Mouse (Mus musculus) megakaryocyte-erythroid progenitor cell, adult 5-6 weeks (primary cell): ENCODE data around the gene Zfp936. TPM values are rescaled to one million over a fixed set of nuclear protein-coding genes. Genes with fewer than 3 reads are reported as not detected.
"Not testable (repeated sequence)": the region's sequence is repeated elsewhere in the genome, so short reads cannot be mapped to it uniquely, and the experiment has no call there.

Source experiments
- ATAC-seq: replicated peaks from 2 replicates; pipeline ENCODE4 v1.8.0; 2016; ENCODE audit warnings: mild to moderate bottlenecking, inconsistent platforms; ENCODE audit not compliant: severe bottlenecking, poor library complexity, low FRiP score, low TSS enrichment
- total RNA-seq, 2 experiments: library from RNA; stranded (forward) in 1 of 2; stranded (reverse) in 1 of 2; fragments of 200-1000, 215-1000 nt in 1 of 2; fragments of >200 nt in 1 of 2; fragmentation: Nextera tagmentation in 1 of 2; gene quantifications; 2 replicates each; pipeline ENCODE4 v1.2.3; 2014 to 2017

The Zfp936 gene
- total RNA-seq (2014; fragmentation: Nextera tagmentation) (not detected in 2 replicates), total RNA-seq (2017) (not detected in 2 replicates)

DNA sequence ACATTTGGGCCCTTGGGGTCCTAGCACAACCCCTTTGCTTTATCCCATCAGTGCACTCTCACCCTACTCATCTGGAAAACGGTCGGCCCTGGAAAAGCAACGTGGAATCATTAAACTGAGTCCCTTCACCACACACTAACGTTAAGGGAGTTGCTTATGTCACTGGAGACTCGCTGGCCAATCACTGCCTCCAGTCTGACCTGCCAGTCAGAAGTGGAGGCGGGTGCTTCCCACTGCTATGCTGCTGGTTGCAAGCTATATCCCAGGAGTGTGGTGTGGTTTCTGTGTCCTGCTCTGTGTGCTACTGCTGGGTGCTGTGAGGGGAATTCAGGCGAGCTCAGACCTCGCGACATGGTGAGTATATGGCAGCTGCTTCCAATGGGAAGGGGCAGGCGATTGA lies at the start of gene Zfp936:
Gene Zfp936 (plus strand): TSS at position 301 of the 400 bp plus-strand sequence.
- not testable (repeated sequence) for ATAC-seq

DNA sequence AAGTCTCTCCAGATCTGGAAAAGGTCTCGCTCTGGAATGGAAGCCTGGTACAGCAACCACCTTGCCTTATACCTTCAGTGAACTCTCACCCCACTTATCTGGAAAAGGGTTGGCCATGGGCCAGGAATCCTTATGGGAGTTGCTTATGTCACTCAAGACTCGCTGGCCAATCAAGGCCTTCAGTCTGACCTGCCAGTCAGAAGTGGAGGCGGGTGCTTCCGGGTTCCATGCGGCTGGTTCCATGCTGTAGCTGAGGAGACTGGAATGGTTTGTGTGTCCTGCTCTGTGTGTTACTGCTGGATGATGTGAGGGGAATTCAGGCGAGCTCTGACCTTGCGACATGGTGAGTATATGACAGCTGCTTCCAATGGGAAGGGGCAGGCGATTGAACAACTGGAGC lies 36.2 kb upstream of the Zfp936 start:
- no peak for ATAC-seq

DNA sequence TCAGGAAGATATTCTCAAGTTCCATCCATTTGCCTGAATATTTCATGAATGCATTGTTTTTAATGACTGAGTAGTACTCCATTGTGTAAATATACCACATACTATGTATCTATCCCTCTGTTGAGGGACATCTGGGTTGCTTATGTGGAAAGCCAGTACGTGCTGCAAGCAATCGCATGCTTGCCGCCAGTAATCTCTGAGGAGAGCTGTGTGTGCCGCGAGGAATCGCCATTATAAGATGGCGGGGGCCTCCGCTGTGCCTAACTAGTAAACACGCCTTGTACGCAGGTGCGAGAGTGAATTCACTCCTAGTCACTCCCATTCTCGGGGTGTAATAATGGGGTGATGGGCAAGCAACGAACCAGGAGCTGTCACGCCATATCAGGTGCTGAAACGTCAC lies 14.7 kb downstream of the Zfp936 start:
- not testable (repeated sequence) for ATAC-seq

DNA sequence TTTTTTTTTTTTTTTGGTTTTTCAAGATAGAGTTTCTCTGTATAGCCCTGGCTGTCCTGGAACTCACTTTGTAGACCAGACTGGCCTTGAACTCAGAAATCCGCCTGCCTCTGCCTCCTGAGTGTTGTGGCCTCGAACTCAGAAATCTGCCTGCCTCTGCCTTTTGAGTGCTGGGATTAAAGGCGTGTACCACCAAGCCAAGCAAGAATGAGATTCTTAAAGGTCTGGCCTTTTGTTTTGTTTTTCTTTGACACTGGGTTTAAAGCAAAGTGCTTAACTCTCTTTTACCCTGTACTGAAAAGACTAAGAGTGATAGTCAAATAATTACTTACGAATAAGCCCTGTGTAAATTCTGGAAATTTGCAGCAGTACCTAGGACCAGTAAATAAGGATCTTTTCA lies 50.1 kb downstream of the Zfp936 start:
- ATAC-seq, result not testable (repeated sequence)

DNA sequence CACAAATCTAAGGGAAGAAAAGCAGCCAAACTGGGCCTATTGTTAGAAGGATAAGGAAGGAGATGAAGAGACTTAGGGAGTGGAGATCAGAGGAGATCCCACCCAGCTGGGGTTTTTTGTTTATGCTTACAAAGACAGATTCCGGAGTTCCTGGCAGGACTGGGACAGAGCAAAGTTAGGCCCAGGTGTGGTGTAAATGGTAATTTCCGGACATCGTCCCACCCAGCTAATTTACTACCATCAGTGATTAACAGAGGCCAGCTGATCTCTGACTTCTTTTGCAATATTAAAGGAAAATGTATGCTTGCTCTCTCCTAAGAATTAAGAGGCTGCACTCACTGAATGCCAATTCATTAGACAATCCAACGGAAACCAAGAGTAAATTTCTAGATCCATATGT lies 53.1 kb downstream of the Zfp936 start:
- ATAC-seq, result not testable (repeated sequence)

DNA sequence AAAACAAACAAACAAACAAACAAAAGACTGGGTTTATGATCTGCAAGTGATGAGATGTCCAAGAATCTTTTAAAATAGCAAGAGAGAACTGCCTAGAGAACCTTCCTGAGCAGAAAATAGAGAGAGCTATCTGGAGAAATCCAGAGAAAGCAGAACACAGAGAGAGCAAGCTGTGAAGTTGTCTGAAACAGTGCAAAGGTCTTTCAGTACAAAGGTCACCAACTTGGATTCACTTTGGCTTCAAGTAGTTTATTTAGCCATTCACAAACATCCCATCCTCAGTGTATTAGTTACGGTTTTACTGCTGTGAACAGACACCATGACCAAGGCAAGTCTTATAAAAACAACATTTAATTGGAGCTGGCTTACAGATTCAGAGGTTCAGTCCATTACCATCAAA lies 53.8 kb downstream of the Zfp936 start:
- ATAC-seq, result not testable (repeated sequence)

DNA sequence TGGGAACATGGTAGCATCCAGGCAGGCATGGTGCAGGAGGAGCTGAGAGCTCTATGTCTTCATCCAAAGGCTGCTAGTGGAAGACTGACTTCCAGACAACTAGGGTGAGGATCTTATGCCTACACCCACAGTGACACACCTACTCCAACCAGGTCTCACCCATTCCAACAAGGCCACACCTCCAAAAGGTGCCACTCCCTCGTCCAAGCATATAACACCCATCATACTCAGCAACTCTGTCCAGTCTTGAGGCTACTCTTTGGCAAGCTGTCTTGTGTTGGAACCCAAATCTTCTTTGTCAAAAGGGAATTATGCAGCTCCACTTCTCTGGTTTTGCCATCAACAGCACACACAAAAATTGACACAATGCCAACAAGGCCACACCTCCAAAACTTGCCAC lies 54.2 kb downstream of the Zfp936 start:
- ATAC-seq, result not testable (repeated sequence)

DNA sequence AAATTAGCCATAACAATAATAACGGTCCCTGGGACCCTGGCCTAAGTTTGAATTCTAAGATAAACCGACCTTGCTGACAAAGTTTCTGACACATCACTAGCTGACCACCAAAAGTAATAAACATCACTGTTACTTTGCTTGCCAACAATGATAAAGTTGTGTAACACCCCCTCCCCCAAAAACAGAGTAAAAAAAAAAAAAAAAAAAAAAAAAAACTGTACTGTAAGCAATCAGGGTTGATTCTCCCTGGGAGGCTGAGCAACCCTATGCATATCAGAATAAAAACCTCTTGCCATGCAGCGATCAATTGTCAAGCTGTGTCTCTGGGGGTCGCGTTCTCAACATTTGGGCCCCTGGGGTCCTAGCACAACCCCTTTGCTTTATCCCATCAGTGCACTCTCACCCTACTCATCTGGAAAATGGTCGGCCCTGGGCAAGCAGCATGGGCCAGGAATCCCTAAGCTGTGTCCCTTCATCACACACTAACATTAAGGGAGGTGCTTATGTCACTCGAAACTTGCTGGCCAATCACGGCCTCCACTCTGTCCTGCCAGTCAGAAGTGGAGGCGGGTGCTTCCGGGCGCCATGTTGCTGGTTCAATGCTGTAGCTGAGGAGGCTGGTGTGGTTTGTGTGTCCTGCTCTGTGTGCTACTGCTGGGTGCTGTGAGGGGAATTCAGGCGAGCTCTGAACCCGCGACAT lies 63.1 kb downstream of the Zfp936 start:
- no peak for ATAC-seq

DNA sequence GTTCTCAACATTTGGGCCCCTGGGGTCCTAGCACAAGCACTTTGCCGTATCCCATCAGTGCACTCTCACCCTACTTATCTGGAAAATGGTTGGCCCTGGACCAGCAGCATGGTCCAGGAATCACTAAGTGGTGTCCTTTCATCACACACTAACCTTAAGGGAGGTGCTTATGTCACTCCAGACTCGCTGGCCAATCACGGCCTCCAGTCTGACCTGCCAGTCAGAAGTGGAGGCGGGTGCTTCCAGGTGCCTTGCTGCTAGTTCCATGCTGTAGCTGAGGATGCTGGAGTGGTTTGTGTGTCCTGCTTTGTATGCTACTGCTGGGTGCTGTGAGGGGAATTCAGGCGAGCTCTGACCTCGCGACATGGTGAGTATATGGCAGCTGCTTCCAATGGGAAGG lies 99.8 kb downstream of the Zfp936 start:
- not testable (repeated sequence) for ATAC-seq

Other genes with a start within 250 kb of the Zfp936 start
- not detected in 2 replicates for gene Gm2381, start 247.0 kb upstream of the Zfp936 start, total RNA-seq (2014; fragmentation: Nextera tagmentation)
- not detected in 2 replicates for gene Gm2381, start 247.0 kb upstream of the Zfp936 start, total RNA-seq (2017)
- not detected in 2 replicates for gene Vmn2r63, start 180.4 kb upstream of the Zfp936 start, total RNA-seq (2014; fragmentation: Nextera tagmentation)
- gene Vmn2r63, start 180.4 kb upstream of the Zfp936 start, total RNA-seq (2017), result not detected in 2 replicates
- not detected in 2 replicates for gene Gm9268, start 95.5 kb upstream of the Zfp936 start, total RNA-seq (2014; fragmentation: Nextera tagmentation)
- not detected in 2 replicates for gene Gm9268, start 95.5 kb upstream of the Zfp936 start, total RNA-seq (2017)
- 11.5 and 15.9 TPM in 2 replicates for gene Zfp715, start 199.1 kb downstream of the Zfp936 start, total RNA-seq (2014; fragmentation: Nextera tagmentation)
- 5.0 and 16.7 TPM in 2 replicates for gene Zfp715, start 199.1 kb downstream of the Zfp936 start, total RNA-seq (2017)
- 6.4 and 6.9 TPM in 2 replicates for gene Siglecf, start 237.1 kb downstream of the Zfp936 start, total RNA-seq (2014; fragmentation: Nextera tagmentation)
- gene Siglecf, start 237.1 kb downstream of the Zfp936 start, total RNA-seq (2017), result 3.1 and 13.0 TPM in 2 replicates